Mouse (Mus musculus) layer of hippocampus, adult 2 months (tissue): ENCODE data around the gene Plod2. TPM values are rescaled to one million over a fixed set of nuclear protein-coding genes. Genes with fewer than 3 reads are reported as not detected.

Experiments
- DNase-seq, 2 experiments: peaks; one replicate each; pipeline ENCODE4 v3.0.0; 2022; ENCODE audit warnings: low spot score in 2 of 2
- H3K27ac ChIP-seq: fragments of 200-600 bp; 2 replicates; pipeline ENCODE4 v1.8.1; 2022
- H3K4me3 ChIP-seq: fragments of 200-600 bp; 2 replicates; pipeline ENCODE4 v1.8.1; 2022; ENCODE audit warnings: mild to moderate bottlenecking
- CTCF ChIP-seq: fragments of 200-600 bp; conservative IDR thresholded peaks from 2 replicates; pipeline ENCODE4 v1.8.1; 2022; ENCODE audit warnings: antibody characterized with exemption, mild to moderate bottlenecking, moderate library complexity
- total RNA-seq, 2 experiments: library from RNA; stranded (reverse); gene quantifications; 2 replicates each; pipeline ENCODE4 v1.2.3; 2021

Plod2 gene
- total RNA-seq, 2 experiments from 2014 or later: 7.6 to 8.1 TPM

DNA sequence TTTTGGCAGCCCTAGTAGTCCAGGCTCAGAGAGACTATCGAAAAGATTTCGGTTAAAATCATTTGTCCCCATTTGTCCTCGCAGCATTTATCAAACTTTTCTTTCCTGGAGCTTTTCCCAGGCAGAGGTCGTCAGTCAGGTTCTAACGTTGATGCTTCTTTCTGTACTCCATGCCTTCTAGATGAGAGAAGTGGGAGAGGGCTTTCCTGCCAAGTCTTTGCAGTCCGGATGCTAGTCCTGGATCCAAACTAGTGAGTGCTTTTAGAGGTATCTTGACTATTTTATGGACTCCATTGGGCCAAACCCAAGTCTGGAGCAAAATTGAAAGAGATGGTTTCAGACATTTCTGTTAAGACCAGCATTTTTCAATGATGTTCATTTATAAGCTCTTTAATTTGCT, 3.0 kb downstream of the Plod2 start:
- no peak for DNase-seq
- Histone ChIP-seq H3K4me3 (no peak overlapping the region), H3K27ac (no peak overlapping the region)
- no peak for TF ChIP-seq CTCF

DNA sequence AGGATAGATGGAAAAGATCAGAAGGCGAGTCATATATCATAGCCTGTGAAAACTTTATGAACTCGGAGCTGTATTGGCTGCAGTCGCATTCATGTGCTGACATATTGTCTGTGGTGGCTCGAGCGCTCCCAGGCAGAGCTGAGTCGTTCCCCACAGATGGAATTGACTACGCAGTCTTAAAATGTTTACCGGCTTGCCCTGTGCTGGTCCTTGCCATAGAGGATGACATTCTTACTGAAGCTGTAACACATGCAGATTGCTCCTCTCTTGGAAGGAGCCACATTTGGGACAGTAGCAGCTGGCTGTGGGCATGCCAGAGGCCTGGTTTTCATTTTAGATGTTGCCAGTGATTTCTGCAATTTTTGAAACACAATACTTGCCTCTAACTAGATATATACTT, 4.4 kb downstream of the Plod2 start:
- no peak for TF ChIP-seq CTCF
- DNase-seq: no peak
- no peak overlapping the region for H3K27ac ChIP-seq
- H3K4me3 ChIP-seq: no peak overlapping the region

DNA sequence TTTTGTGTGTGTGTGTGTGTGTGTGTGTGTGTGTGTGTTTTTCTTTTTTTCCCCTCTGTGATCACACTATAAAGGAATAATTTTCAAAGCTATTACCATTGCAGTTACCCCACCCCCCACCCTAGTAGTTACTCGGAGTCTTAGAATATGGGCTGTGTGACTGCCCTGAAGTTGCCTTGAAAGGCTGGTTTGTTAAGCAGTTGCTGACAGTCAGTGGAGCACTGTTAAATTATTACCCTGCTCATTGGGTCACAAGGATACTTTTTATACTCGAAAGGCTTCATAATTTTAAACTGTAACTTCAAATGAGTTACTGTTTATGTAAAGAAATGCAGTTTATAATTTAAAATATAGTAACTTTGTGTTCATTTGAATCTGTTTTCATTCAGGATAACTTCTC, 5.1 kb downstream of the Plod2 start:
- TF ChIP-seq CTCF: no peak
- H3K27ac ChIP-seq: no peak overlapping the region
- no peak overlapping the region for H3K4me3 ChIP-seq
- DNase-seq: no peak

DNA sequence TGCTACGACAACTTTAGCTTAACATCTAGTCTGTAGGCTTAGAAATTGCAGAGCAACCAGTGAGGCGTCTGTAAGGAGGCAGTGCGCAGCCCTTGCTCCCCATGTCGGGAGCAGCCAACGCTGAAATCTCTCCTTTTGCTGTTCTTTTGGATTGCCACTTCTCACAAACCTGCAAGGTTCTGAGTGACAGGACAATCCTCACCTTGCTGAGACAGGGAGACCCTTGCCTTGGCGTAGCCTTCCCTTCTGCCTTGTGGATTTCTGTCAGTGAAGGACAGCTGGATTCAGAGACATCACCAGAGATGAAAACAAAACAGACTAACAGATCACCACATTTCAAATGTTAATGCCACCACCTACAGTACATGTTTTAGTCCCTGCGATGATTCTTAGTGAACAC, 5.8 kb downstream of the Plod2 start:
- Histone ChIP-seq H3K27ac (no peak overlapping the region), H3K4me3 (no peak overlapping the region)
- TF ChIP-seq CTCF: no peak
- no peak for DNase-seq

DNA sequence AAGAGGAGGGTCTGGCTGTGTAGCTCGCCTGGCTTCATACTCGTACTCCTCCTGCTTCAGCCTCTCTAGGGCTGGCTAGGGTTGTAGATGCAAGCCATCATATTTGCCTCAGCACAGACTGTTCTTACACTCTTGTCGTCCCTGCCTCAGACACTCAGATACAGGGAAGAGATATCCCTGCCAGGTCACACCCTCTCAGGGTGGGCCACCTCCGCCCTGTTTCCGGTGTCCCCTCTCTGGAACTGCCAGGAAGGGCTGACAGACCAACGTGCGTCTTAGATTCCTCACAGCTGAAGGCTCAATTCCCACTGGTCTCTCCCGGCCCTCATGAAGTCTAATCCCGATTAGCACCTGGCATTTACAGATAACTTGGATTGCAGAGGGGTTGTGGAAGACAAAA, 6.6 kb downstream of the Plod2 start:
- DNase-seq: no peak
- no peak for TF ChIP-seq CTCF
- Histone ChIP-seq H3K4me3 (no peak overlapping the region), H3K27ac (no peak overlapping the region)

DNA sequence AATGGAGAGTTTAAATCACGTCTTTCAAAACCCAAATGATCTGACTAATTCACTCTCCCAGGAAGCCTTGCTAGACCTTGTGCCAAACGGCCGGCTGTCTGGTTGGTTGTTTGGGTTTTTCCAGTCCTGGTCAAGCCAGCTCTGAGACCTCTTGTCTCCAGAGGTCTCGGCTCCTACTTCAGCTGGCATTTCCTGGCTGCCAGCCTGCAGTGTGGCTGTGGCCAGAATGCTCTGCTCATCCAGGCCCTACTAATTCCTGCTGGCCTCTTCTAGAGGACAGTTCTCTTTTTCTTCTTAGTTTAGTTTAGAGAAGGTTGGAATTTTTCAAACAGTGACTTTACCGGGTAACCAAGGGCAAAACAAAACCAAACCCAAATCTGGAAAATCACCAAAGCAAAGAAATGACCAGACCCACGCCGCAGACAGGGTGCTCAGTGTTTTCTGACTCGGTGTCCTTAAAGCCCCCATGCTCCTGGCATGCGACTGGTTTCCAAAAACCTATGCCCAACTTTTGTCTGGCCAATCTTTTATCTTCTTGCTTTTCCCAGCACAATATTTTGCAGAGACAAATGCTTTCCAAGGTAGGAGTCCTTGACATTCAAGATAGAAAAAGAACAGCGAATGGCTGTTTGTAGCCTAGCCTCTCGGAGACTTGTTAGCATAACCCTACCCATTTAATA, 7.9 kb downstream of the Plod2 start:
- Histone ChIP-seq H3K27ac (no peak overlapping the region), H3K4me3 (no peak overlapping the region)
- DNase-seq: peak in 1 of 2 experiments; percentile 9
- no peak for TF ChIP-seq CTCF

DNA sequence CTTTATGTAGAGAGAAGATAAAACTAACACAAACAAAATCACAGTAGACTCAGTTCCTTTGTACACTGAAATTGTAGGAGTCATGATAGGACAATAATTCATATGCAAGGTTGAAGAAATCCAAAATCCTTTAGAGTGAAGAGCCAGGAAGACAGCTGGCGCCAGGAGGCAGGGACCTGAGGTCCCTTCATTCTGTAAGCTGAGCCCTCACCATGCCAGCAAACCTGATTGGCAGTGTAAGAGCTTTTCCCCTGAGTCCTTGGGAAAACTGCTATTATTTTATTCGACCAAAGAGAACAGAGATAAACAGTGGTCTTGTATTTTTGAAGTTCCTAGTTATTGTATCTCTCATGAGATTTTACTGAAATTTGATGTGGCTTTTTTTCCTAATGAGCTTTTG, 9.0 kb downstream of the Plod2 start:
- no peak for DNase-seq
- TF ChIP-seq CTCF: no peak
- Histone ChIP-seq H3K27ac (no peak overlapping the region), H3K4me3 (no peak overlapping the region)

DNA sequence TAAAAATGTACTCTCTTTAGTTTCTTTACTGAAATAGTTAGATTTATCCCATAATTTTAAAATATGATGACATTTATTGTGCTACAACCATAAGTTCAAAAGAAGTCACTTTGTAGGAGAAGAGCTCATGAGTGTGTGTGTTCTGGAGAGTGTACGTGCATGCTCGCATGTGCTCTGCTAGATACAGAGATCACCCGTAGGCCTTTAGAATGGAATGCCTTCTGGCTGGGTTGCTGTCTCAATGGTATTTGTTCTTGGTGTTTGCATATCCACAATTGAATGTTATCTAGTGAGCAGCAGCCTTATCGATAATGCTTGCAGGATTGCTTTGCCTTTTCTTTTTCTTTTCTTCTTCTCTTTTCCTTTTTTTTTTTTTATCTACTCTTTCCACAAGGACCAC, 9.6 kb downstream of the Plod2 start:
- TF ChIP-seq CTCF: no peak
- H3K4me3 ChIP-seq: no peak overlapping the region
- DNase-seq: no peak
- H3K27ac ChIP-seq: no peak overlapping the region

DNA sequence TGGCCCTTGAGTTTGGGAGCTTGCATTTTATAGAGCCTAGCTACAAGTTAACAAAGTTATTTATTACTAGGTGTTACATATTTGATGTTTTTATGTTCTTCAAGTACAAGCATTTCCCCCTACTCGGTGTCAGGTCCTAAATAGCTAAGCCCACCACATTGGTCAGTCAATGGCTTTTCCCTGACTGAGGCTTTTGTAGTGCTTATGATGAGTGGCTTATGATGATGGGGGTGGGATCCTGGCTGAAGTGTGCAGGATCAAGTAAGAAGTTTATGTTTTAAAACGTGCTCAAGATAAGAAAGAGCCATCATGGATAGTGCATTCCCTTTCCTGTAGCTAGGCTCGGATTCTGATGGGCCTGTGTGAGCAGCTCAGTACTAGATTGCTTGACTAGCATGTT, 10.7 kb downstream of the Plod2 start:
- H3K27ac ChIP-seq: no peak overlapping the region
- no peak overlapping the region for H3K4me3 ChIP-seq
- TF ChIP-seq CTCF: no peak
- no peak for DNase-seq

DNA sequence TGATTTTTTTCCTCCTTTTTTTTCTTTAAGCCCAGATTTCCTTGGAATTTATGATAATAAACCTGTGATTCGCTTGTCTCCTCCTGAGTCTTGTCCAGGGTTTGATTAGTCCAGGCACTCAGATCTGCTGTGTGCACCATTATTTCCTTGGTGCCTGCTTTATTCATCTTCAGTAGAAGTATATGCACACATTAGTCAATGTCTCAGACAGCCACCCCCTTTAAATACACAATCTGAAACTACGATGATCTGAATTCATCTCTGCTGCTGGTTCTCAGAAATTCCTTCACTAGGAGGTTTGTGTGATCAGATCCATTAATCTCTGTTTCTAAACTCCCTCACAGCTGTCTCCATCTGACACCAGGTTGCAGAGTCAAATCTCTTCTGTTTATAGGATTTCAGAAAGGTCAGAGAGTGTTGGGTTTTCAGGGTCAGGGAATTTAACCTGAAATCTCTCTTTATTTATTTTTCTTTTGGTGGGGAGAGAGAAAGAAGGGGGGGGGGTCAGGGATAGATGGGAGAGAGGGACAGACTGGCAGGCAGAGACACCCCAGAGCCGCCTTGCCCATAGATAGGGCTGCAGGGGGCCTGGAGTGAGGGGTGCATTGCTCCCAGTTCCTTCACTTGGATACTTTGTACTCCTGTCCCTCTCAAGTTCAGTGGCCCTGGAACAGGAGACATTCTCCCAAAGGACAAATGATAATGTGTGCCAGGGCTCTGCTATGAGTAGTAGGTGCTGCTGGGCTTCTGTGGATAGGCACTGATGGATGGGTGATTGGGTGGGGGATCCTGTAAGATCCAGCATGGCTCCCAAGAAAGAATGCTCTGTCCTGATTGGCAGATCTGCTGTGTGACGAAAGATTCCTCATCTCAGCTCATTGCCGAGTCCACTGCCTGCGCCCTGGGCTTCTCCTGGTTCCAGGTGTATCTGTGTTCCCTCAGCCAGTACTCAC, 13.3 kb downstream of the Plod2 start:
- no peak for DNase-seq

DNA sequence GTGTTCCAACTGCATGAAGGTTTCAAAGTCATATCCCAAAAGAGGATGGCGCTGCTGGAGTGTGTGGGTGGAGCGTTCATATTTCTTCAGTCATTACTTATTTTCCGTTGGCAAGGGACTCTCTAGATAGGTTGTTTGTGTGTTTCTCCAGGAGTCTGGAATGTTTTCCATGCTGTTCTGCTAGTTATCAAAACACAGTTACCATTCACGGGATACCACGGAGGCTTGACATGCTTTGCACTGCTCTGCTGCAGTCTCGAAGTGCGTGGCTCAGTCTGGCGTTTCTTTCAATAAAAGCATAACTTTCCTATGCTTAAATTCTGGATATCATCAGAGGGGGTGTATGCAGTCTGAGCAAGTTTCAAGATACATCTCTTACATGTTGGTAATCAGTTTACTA, 17.7 kb downstream of the Plod2 start:
- Histone ChIP-seq H3K4me3 (no peak overlapping the region), H3K27ac (no peak overlapping the region)
- TF ChIP-seq CTCF: no peak
- no peak for DNase-seq

More for the DNA sequence above, 13.3 kb downstream of the Plod2 start:
- Histone ChIP-seq H3K4me3 (no peak overlapping the region), H3K27ac (no peak overlapping the region)
- TF ChIP-seq CTCF: no peak

DNA sequence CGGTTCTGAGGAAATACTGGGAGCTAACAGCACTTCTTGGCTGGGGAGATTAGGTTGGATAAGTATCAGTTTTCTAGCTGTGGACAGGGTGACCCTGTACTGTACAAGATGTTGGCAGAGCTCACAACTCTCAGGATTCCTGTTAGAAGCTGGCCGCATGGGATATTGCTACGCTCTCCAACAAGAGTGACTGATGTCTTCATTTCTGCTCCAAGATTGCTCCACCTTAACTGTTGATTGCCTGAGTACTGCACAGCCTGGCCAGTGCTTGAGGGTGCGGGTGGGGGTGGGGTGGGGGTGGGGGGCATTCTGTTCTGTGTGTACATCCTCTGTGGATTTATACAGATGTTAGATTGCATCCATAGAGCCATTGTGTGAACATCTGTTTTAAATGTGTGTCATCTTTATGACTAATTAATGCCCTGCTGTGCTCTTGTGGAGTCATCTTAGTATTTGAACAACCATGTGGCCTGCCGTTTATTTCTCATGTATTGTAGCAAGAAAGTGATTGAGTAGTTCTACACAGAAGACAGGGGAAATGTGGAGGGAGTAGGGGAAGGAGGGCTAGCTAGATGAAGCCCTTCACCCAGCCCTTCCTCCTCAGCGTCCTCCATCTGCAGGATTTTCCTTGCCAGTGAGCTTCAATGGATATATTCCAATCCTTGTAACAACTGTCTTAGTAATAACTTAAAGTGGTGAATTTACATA, 19.0 kb downstream of the Plod2 start:
- DNase-seq: no peak

DNA sequence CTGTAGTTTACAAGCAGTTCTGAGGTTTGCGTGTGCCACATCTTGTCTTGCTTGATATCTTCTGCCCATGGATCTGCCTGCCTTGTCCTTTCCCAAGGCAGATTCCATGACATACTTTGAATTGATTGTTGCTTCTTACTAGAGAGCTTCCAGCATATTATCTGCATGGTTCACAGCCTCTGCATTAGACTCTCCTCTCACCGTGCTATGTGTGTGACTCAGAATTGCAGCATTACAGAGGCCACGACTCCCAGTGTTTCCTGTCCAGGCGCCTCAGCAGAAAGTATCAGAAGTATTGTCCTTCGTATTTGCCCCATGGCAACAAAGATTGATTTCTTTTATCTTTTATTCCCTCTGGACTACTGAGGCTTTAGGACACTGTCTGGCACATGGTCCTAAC, 20.4 kb downstream of the Plod2 start:
- no peak overlapping the region for H3K4me3 ChIP-seq
- DNase-seq: no peak
- TF ChIP-seq CTCF: no peak
- no peak overlapping the region for H3K27ac ChIP-seq

More for the DNA sequence above, 19.0 kb downstream of the Plod2 start:
- Histone ChIP-seq H3K4me3 (no peak overlapping the region), H3K27ac (no peak overlapping the region)
- no peak for TF ChIP-seq CTCF
